Mouse (Mus musculus) urinary bladder, adult 2 months (tissue): ENCODE measurements at regions not wholly inside any gene's neighbourhood (a gene's known extent, or its start where the extent isn't known, plus 50 kb on each side); places are given as distances from the start of the nearest gene placed in this dataset.

Experiments
- DNase-seq: peaks from one replicate; pipeline ENCODE4 v3.0.0; 2022; ENCODE audit warnings: low spot score

DNA sequence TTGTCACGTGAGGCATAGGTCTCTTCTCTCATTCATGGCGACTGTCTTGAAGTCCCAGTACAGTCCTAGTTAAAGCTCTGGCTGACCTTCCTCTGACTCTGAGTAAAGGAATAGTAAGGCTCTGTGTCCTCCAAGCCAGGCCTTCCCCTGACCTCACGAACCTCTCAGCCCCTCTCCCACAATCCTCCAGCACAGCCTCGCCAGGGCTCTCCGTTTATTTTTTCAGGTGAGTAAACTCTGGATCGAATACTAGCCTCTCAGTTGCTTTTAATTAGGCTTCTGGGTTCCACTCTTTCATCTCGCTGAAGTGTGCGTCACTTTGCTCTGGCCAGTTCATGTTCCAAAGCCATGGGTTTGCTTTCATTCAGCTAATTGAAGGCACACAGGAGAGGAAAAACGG lies 133.8 kb downstream of the Mylk4 start:
- DNase-seq: no peak

DNA sequence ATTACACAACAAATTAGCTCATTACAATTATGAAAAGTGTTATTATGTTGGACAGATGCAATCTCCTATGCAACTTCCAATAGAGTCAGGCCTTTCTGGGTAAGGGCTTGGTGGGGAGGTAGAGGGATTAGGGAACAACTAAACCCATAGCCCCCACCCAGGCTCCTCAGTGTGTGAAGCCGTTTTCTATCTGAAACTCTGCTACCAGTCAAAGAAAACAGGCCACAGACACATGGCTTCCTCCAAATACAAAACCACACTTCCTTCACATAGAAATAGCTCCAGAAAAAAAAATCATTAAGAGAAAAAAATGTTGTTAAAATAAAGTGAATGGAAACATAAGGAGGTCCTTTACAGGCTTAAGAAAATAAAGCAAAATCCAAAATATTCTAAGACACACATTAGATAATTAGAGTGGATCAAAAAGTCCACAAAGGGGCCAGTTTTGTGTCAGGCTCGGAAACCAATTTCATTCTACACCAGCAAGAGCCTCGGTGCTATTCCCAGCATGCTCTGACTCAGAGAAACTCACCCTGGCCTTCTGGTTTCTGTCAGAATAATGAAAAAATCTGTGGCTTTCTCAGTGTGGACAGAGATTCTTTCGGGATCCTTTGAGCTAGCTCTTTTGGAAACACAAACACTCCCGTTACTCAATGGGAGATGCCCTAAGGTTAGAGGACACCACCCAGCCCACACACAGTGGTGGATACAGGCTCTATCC lies 140.6 kb downstream of the Mylk4 start:
- DNase-seq: no peak

- no peak for DNase-seq
Observed at GRCm38 (mm10) chr13:32640941-32641340, 142.8 kb downstream of the Mylk4 start.

DNA sequence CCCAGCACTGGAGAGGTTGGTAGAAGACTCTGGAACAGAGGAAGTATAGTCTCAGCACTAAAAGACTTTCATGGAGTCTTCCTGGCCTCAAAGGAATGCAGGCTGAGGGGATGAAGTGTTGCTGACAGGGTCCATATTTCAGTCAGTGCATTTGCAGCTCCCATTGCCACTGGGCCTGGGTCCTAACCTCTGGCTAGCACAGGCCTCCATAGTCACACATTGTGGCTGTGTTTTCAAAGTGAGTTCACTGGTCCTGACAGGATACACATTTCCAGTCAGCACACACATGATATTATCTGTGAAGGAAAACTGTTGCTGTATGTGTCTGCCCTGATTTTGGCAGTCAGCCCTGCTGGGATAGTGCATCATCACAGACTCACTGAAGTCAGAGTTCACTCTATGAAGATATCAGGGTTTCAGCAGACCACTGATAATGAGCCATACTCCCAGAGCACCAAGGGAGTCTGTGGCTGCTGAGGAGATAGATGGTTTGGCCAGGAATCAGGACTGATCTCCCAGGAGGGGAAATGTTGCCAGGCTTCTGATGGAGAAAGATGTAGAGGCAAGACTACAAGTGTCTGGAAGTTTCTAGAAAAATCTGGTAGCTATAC lies 153.5 kb downstream of the Mylk4 start:
- DNase-seq: no peak

DNA sequence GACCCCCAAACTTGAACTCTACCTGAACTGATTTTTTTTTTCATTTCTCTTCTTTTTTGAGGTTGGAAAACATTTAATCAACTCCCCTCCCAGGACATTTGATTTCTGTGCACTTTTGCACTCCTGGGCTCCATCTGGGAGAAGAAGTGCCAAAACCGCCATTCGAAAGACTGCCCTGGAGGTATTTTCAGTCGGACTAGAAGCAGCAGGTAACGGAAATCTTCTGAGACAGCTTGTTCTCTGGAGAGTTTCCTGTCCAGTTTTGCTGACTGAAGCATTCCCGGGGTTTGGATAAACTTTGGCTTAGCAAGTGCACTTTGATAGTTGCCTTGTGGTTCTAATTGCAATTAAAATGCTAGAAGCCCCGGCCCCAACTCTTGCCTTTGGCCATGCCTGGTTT lies 169.8 kb downstream of the Mylk4 start:
- no peak for DNase-seq

- no peak for DNase-seq
Observed at GRCm38 (mm10) chr13:32611551-32612295, 172.0 kb downstream of the Mylk4 start.

- peak; percentile 24 for DNase-seq
Observed at GRCm38 (mm10) chr13:32610970-32611369, 172.8 kb downstream of the Mylk4 start.

DNA sequence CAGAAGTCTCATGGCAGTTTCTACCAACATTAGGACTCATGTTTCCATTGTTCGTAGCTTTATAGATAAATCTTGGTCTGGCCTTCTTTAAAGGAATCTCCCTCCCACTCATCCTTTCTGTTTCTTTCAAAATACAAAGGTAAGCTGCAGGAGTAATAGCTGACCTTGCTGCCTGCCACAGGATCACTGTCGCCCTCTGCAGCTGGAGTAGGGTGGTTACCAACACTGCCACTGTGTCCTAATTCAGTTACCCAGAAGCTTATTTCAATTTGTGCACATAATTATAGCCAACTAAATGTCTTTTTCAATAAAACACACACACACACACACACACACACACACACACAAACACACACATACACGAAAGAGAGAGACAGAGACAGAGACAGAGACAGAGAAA lies 175.3 kb downstream of the Mylk4 start:
- DNase-seq: no peak

- DNase-seq: no peak
Observed at GRCm38 (mm10) chr13:32603925-32604590, 179.7 kb downstream of the Mylk4 start.

DNA sequence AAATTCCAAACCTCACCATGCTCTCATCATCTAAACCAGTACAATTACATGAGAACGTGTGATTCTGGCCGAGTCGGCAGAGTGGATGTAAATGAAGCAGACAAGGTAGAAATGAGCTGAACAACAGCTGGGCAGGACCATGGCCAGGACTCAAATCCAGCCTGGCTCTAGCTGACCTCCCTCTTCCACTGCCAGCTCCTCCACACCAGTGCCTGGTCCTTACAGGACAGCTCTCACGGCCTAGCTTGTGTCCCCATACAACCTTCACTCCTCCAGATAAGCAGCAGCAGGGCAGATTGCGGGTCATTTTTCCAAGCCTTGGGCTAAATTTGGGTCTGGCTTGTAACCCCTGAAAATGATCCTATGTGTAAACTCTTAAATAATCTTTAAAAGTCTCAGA lies 182.4 kb downstream of the Mylk4 start:
- no peak for DNase-seq

DNA sequence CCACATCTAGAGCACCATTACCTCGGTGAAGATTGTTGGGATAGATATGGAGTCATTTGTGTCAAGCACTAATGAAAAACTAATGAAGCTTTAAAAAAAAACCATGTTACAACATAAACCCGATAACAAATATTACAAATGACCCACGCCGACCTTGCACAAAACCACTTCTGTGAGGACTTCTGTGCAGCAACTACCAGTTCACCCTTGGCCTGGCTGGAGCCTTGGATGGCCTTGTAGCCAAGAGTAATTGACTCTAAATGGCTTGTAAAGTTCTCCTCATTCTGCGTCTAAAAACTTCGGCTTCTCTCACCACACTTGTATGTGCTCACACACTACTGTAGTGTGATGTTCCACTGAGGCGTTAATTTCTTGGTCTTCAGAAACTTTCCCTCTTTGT lies 190.1 kb downstream of the Mylk4 start:
- no peak for DNase-seq

- no peak for DNase-seq
Observed at GRCm38 (mm10) chr13:32593131-32593530, 190.6 kb downstream of the Mylk4 start.

DNA sequence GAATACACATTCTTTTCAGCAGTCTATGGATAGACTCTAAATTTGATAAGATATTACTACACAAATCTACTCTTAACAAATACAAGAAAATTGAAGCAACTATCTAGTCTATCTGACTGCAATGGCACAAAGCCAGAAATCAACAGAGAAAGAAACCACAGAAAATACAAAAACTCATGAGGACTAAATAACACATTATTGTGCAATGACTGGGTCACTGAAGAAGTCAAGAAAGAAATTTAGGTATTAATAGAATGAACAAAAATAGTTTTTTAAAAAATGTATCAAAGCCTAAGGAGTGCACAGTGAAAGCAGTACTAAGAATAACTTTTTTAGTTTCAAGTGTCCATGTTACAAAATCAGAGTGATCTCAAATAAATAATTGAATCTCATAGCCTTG lies 202.2 kb downstream of the Mylk4 start:
- DNase-seq: no peak

- no peak for DNase-seq
Observed at GRCm38 (mm10) chr13:32567850-32568249, 215.9 kb downstream of the Mylk4 start.

DNA sequence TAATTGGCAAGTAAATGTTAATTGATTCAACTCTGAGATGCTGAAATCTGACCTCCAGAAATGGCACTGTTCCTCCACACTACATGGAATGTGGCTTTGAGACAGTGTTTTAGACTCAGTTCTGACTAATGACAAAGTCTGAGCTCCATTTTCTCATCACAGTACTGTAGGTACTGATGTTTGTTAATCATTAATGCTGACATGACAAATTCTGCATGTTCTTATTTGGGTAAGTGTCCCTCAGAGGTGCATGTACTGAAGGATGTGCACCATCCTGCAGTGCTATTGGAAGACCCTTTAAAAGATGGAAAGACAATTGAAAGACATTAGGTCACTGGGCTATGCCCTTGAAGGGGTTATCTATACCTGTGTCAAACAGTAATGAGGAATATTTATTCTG lies 222.1 kb upstream of the Gmds start:
- no peak for DNase-seq

DNA sequence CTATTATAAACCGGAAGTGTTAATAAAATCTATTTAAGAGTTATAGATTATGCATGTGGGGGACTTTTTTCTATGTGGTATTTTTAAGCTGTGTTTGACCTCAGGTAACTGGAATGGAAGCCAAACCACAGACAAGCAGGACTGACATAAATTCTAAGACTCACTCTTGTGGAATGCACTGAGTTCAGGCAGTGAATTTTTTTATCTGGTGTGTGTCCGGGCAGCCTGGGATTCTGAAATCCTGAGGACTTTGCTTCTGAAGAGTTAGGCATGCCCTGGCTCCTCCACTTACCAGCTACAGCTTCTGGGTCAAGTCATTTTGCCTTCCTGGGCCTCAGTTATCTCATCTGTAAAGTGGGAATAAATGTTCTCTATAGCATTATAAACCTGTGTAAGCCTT lies 217.9 kb upstream of the Gmds start:
- no peak for DNase-seq

GRCm38 (mm10) chr13:32555064-32555463 lies 216.5 kb upstream of the Gmds start:
- DNase-seq: no peak

DNA sequence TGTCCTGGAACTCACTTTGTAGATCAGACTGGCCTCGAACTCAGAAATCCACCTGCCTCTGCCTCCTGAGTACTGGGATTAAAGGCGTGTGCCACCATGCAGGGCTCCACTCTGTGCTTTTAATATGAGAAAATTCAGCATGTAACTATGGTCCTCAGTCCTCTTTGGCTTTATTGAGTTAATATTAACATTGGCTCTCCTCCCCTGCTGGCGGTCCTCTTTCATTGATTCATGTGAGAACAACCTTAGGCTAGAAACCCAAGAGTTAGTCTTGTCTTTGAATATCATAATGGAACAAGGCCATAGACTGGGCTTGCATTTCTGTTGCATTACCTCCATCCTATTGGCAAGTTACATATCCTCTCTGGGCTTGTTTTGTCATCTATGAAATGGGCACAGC lies 216.1 kb upstream of the Gmds start:
- DNase-seq: no peak

DNA sequence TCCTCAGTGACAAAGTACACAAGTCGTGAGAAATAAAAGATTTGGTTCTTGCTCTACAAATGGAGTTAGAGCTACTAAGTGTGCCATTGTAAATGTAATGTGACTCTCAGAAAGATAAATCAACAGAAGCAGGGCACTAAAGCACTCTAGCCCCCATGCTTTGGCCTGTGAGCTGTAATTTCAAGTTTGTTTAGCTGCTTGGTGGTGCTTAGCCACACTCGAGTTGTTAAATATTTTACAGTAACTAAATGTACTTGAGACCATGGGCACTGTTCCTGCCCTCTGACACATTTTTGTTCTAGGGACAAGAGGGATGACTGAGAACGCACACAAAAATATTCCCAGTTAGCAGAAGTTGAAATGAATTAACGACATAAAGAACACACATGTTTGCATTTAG lies 214.6 kb upstream of the Gmds start:
- DNase-seq: no peak

- DNase-seq: no peak
Observed at GRCm38 (mm10) chr13:32550113-32550512, 211.6 kb upstream of the Gmds start.

- no peak for DNase-seq
Observed at GRCm38 (mm10) chr13:32547126-32547525, 208.6 kb upstream of the Gmds start.

DNA sequence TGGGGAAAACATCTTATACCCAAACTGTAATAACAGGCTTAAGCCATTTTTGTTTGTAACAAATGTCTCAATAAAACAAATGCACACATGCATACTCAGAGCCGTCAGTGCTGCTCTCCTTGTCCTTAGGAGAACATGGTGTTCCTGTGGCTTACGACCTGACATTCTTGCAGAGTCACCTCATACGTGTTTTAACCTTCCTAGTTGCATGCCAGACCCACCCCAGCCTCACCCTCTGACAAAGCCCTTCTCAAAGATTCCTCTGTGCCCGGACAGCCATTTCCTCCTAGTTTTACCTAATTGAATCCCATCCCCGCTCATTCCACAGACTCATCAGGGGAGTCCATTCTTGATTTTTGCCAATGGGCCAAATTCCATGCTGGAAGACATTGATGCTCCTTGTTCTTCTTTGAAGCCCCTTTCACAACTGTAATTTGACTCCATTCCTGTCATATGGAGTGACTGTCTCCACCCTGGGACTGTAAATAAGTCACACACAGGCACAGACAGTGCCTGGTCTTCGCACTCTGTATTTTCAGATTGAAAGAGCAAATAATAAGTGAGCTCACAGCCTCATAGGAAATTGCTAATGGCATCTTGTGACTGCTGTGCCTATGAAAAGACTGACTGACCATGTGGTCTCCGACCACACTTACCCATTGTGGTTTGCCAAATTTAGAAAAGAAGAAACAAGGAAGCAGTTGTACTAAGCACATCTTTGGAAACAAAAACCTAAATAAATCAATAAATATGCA lies 206.6 kb upstream of the Gmds start:
- DNase-seq: no peak
